In genomic region chr1:39768017-39768416, GRCm38 (mm10) we compare ENCODE assay signal across 22 mouse cellular contexts. TPM values are rescaled to one million over a fixed set of nuclear protein-coding genes. Genes with fewer than 3 reads are reported as not detected.
A peak's percentile ranks its signal among the peaks of the same experiment; 100 is the strongest.
DNase-seq lines count a peak whose midpoint lies in the region; ATAC-seq lines count a peak whose summit lies in the region.
"Had no signal": no experiment of that assay in that cellular context is flagged by ENCODE, and none has a peak within 500 bp of the region (broad histone marks: within the 10 kb centered on the region; RNA-seq: fewer than 3 reads in every experiment).

No protein-coding gene starts in this region.

- DNase-seq in 3T3-L1 (ENCODE audit: low read depth, low spot score) (peak; percentile 15), 416B (ENCODE audit: low read depth) (peak; percentile 42), NIH3T3 (ENCODE audit: low read depth) (peak; percentile 25)
- no peak for DNase-seq in urinary bladder, postnatal 25 days (ENCODE audit: low spot score)
- DNase-seq in kidney, postnatal 36 days = no peak
- DNase-seq in left cerebral cortex, postnatal 14 days (ENCODE audit: low spot score in 2 of 2) = no peak
- no peak for DNase-seq in embryo, embryonic 11 days
- DNase-seq: adrenal gland, adult 2 months; adrenal gland, postnatal 10 days; adrenal gland, postnatal 25 days; cerebellum, adult 11-12 months; cerebellum, adult 2 months; cerebellum, adult 9-10 months; cerebellum, postnatal 10 days; cerebellum, postnatal 25 days had no signal

- ATAC-seq in granulocyte monocyte progenitor cell, adult 5-6 weeks (replicated peaks; ENCODE audit: poor library complexity, severe bottlenecking) = peak; percentile 48
- ATAC-seq: CD4-positive, CD25-positive, alpha-beta regulatory T cell, adult 4 months; forebrain, embryonic 14.5 days; forebrain, embryonic 16.5 days had no signal

- intact Hi-C loops in left cerebral cortex, postnatal 14 days (cut with DNase I) = no loop called here

RNA-seq across cellular contexts. Expression of gene Gm3646, which starts 37.1 kb away (rescaled TPM):
- not detected in 2 replicates for total RNA-seq in granulocyte monocyte progenitor cell, adult 5-6 weeks (2014; fragmentation: Nextera tagmentation)
- total RNA-seq in granulocyte monocyte progenitor cell, adult 5-6 weeks (2017) = not detected in 2 replicates
- total RNA-seq in left cerebral cortex, postnatal 14 days (2021) = not detected
- total RNA-seq: adrenal gland, adult 2 months; adrenal gland, postnatal 10 days; adrenal gland, postnatal 25 days; adrenal gland, postnatal 4 days; CH12.LX; G1E had no signal

RNA-seq across cellular contexts. Expression of gene Rfx8, which starts 47.2 kb away (rescaled TPM):
- total RNA-seq in granulocyte monocyte progenitor cell, adult 5-6 weeks (2014; fragmentation: Nextera tagmentation) = not detected in 2 replicates
- 0.86 TPM in 1 of 2 replicates, not detected in the other for total RNA-seq in granulocyte monocyte progenitor cell, adult 5-6 weeks (2017)
- under 1 TPM; 0.21 to 0.35 TPM for total RNA-seq in left cerebral cortex, postnatal 14 days (2021)
- total RNA-seq: adrenal gland, adult 2 months; CH12.LX had no signal

Comparison
In these comparisons a context has a peak if more than half of its experiments do, and no peak if none do; other contexts are left out.
1. DNase-seq: peak in 3T3-L1 (single experiment), 416B (single experiment) and NIH3T3 (single experiment); none in urinary bladder, postnatal 25 days (single experiment), kidney, postnatal 36 days (0 of 2), left cerebral cortex, postnatal 14 days (0 of 2) and embryo, embryonic 11 days (single experiment).